Mouse (Mus musculus): ENCODE measurements at regions not wholly inside any gene's neighbourhood (a gene's known extent, or its start where the extent isn't known, plus 50 kb on each side); places are given as distances from the start of the nearest gene placed in this dataset.

GRCm38 (mm10) chr16:62537730-62538479 lies 248.7 kb downstream of the Nsun3 start:
- Histone ChIP-seq H3K4me3 (ENCODE audit: control insufficient read depth in 1 of 2, insufficient read depth in 1 of 2, low read depth in 2 of 2, low read length in 2 of 2) (no peak overlapping the region), H3K27ac (ENCODE audit: control insufficient read depth, low read depth, low read length) (no peak overlapping the region), H3K9me3 (replicated peaks; ENCODE audit: insufficient read depth, low read length) (no peaks in the 10 kb centered on the region), H3K4me1 (ENCODE audit: control insufficient read depth in 1 of 2, insufficient read depth in 2 of 2, low read length in 2 of 2) (no peaks in the 10 kb centered on the region), H3K27me3 (ENCODE audit: control insufficient read depth in 1 of 2, insufficient read depth in 2 of 2, low read length in 2 of 2) (no peaks in the 10 kb centered on the region), H3K36me3 (ENCODE audit: control insufficient read depth in 1 of 2, insufficient read depth in 2 of 2, low read length in 2 of 2) (no peaks in the 10 kb centered on the region), H3K79me2 (ENCODE audit: control insufficient read depth, insufficient read depth, low read length, poor library complexity) (no peaks in the 10 kb centered on the region), H3K9ac (ENCODE audit: control insufficient read depth, low read depth, low read length, poor library complexity, severe bottlenecking) (no peak overlapping the region)
- TF ChIP-seq POLR2AphosphoS5 (IDR thresholded peaks at IDR 0.05; ENCODE audit: borderline replicate concordance, low read depth, low read length) (no peak), EP300 (IDR thresholded peaks at IDR 0.05; ENCODE audit: low read depth in 1 of 2, low read length in 2 of 2) (no peak), KAT2A (conservative IDR thresholded peaks at IDR 0.05; ENCODE audit: low read depth, low read length) (no peak), USF1 (IDR thresholded peaks at IDR 0.05; ENCODE audit: low read depth, low read length) (no peak), ELF1 (IDR thresholded peaks at IDR 0.05; ENCODE audit: low read depth, low read length) (no peak), MEF2A (IDR thresholded peaks at IDR 0.05; ENCODE audit: extremely low read depth, insufficient replicate concordance, low read depth, low read length, poor library complexity, severe bottlenecking) (no peak), MYC (IDR thresholded peaks at IDR 0.05; ENCODE audit: low read depth, low read length) (no peak), GATA1 (IDR thresholded peaks at IDR 0.05; ENCODE audit: low read depth, low read length) (no peak), NRF1 (IDR thresholded peaks at IDR 0.05; ENCODE audit: insufficient read depth, low read depth, low read length, poor library complexity, severe bottlenecking) (no peak), MAFK (IDR thresholded peaks at IDR 0.05; ENCODE audit: borderline replicate concordance, low read depth, low read length) (no peak), ETS1 (IDR thresholded peaks at IDR 0.05; ENCODE audit: low read depth, low read length) (no peak), POLR2A (IDR thresholded peaks at IDR 0.05; ENCODE audit: control insufficient read depth in 1 of 2, insufficient read depth in 1 of 2, low read depth in 1 of 2, low read length in 2 of 2, poor library complexity in 1 of 2) (no peak), MAZ (IDR thresholded peaks at IDR 0.05; ENCODE audit: low read depth, low read length) (no peak), SMC3 (IDR thresholded peaks at IDR 0.05; ENCODE audit: low read depth, low read length) (no peak), UBTF (IDR thresholded peaks at IDR 0.05; ENCODE audit: borderline replicate concordance, insufficient read depth, low read depth, low read length) (no peak), SIN3A (IDR thresholded peaks at IDR 0.05; ENCODE audit: low read length) (no peak), RCOR1 (IDR thresholded peaks at IDR 0.05; ENCODE audit: low read depth, low read length) (no peak), HCFC1 (IDR thresholded peaks at IDR 0.05; ENCODE audit: low read depth, low read length) (no peak)
- DNase-seq (ENCODE audit: low read depth, low spot score), result no peak

DNA sequence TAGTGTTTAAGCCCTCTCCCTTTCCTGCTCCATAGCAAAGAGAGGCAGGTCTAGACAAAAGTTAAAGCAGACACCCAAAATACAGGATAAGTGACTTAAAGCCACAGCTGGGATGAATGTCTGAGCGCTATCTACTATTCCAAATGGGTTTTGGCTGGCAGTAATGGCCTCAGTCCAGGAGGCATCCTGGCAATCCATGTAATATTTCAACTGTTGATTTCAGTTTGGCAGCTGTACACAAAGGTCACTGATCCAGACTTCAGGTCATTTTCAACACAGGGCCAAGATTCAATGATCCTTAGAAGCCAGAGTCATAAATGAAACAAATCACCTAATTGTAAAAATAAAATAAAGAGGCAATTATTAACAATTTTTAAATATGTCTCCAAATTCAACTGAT lies 277.3 kb downstream of the Nsun3 start:
- Histone ChIP-seq H3K9ac (ENCODE audit: control insufficient read depth, low read depth, low read length, poor library complexity, severe bottlenecking) (no peak overlapping the region), H3K9me3 (replicated peaks; ENCODE audit: insufficient read depth, low read length) (no peaks in the 10 kb centered on the region), H3K36me3 (ENCODE audit: control insufficient read depth in 1 of 2, insufficient read depth in 2 of 2, low read length in 2 of 2) (no peaks in the 10 kb centered on the region), H3K27me3 (ENCODE audit: control insufficient read depth in 1 of 2, insufficient read depth in 2 of 2, low read length in 2 of 2) (no peaks in the 10 kb centered on the region), H3K79me2 (ENCODE audit: control insufficient read depth, insufficient read depth, low read length, poor library complexity) (no peaks in the 10 kb centered on the region), H3K4me1 (ENCODE audit: control insufficient read depth in 1 of 2, insufficient read depth in 2 of 2, low read length in 2 of 2) (no peaks in the 10 kb centered on the region), H3K4me3 (ENCODE audit: control insufficient read depth in 1 of 2, insufficient read depth in 1 of 2, low read depth in 2 of 2, low read length in 2 of 2) (no peak overlapping the region), H3K27ac (ENCODE audit: control insufficient read depth, low read depth, low read length) (no peak overlapping the region)
- no peak for DNase-seq (ENCODE audit: low read depth, low spot score)
- TF ChIP-seq EP300 (IDR thresholded peaks at IDR 0.05; ENCODE audit: low read depth in 1 of 2, low read length in 2 of 2), result no peak
- TF ChIP-seq ZNF384 (IDR thresholded peaks at IDR 0.05; ENCODE audit: low read depth, low read length), result no peak
- TF ChIP-seq NRF1 (IDR thresholded peaks at IDR 0.05; ENCODE audit: insufficient read depth, low read depth, low read length, poor library complexity, severe bottlenecking), result no peak
- no peak for TF ChIP-seq E2F4 (IDR thresholded peaks at IDR 0.05; ENCODE audit: borderline replicate concordance, low read depth, low read length)
- TF ChIP-seq RAD21 (IDR thresholded peaks at IDR 0.05; ENCODE audit: low read depth, low read length), result no peak
- no peak for TF ChIP-seq USF2 (IDR thresholded peaks at IDR 0.05; ENCODE audit: borderline replicate concordance in 1 of 2, insufficient read depth in 1 of 2, low read depth in 1 of 2, low read length in 2 of 2)
- TF ChIP-seq ZMIZ1 (IDR thresholded peaks at IDR 0.05; ENCODE audit: low read depth, low read length), result no peak
- no peak for TF ChIP-seq CHD2 (IDR thresholded peaks at IDR 0.05; ENCODE audit: low read length)
- no peak for TF ChIP-seq SMC3 (IDR thresholded peaks at IDR 0.05; ENCODE audit: low read depth, low read length)
- no peak for TF ChIP-seq RCOR1 (IDR thresholded peaks at IDR 0.05; ENCODE audit: low read depth, low read length)
- TF ChIP-seq TAL1 (IDR thresholded peaks at IDR 0.05; ENCODE audit: low read length), result no peak
- TF ChIP-seq POLR2AphosphoS2 (IDR thresholded peaks at IDR 0.05; ENCODE audit: low read length), result no peak
- TF ChIP-seq TCF12 (IDR thresholded peaks at IDR 0.05; ENCODE audit: low read depth, low read length), result no peak
- TF ChIP-seq USF1 (IDR thresholded peaks at IDR 0.05; ENCODE audit: low read depth, low read length), result no peak
- no peak for TF ChIP-seq UBTF (IDR thresholded peaks at IDR 0.05; ENCODE audit: borderline replicate concordance, insufficient read depth, low read depth, low read length)
- TF ChIP-seq MAZ (IDR thresholded peaks at IDR 0.05; ENCODE audit: low read depth, low read length), result no peak
- TF ChIP-seq MXI1 (IDR thresholded peaks at IDR 0.05; ENCODE audit: low read depth, low read length), result no peak
- TF ChIP-seq MYB (IDR thresholded peaks at IDR 0.05; ENCODE audit: low read depth, low read length), result no peak
